Mouse (Mus musculus): ENCODE results near the gene Elane. TPM values are rescaled to one million over a fixed set of nuclear protein-coding genes. Genes with fewer than 3 reads are reported as not detected.

Elane gene
- polyA plus RNA-seq, 1 experiment from 2014 or later, result 0.47 TPM

GRCm38 (mm10) chr10:79930826-79931186 is 44.8 kb downstream of the Elane start:
- WGBS, result 51% methylated on average over 16 of the region's 16 CpGs
- H3K4me1 ChIP-seq (replicated peaks; ENCODE audit: control insufficient read depth, insufficient read depth, low read length), result peaks cover 32% of the 10 kb centered on the region
- H3K9me3 ChIP-seq (ENCODE audit: control insufficient read depth, low read length), result no peaks in the 10 kb centered on the region
- H3K4me3 ChIP-seq (replicated peaks; ENCODE audit: low read length), result 0 out of 2 replicates have a peak overlapping the region, but pooled peaks have one; percentile 3
- no peak for DNase-seq (ENCODE audit: low spot score)
- H3K27ac ChIP-seq, result no peak overlapping the region
- H3K4me2 ChIP-seq (replicated peaks), result no peak overlapping the region
- peaks cover 23% of the 10 kb centered on the region for H3K36me3 ChIP-seq (replicated peaks; ENCODE audit: control insufficient read depth, insufficient read depth)
- peak overlapping the region; percentile 13; the same call in 1 of the 2 replicates for H3K9ac ChIP-seq
- no peaks in the 10 kb centered on the region for H3K27me3 ChIP-seq (ENCODE audit: control insufficient read depth, insufficient read depth, low read length)
- no peak for ATAC-seq (ENCODE audit: low FRiP score)

GRCm38 (mm10) chr10:79931797-79932196 is 45.8 kb downstream of the Elane start:
- Histone ChIP-seq H3K4me2 (replicated peaks) (no peak overlapping the region), H3K27ac (no peak overlapping the region), H3K4me3 (replicated peaks; ENCODE audit: low read length) (no peak overlapping the region), H3K36me3 (replicated peaks; ENCODE audit: control insufficient read depth, insufficient read depth) (peaks cover 23% of the 10 kb centered on the region), H3K4me1 (replicated peaks; ENCODE audit: control insufficient read depth, insufficient read depth, low read length) (peaks cover 35% of the 10 kb centered on the region), H3K9me3 (ENCODE audit: control insufficient read depth, low read length) (no peaks in the 10 kb centered on the region), H3K9ac (no peak overlapping the region), H3K27me3 (ENCODE audit: control insufficient read depth, insufficient read depth, low read length) (no peaks in the 10 kb centered on the region)
- 81% methylated on average over 9 of the region's 9 CpGs for WGBS
- DNase-seq (ENCODE audit: low spot score) (no peak), ATAC-seq (ENCODE audit: low FRiP score) (no peak)

- no peak overlapping the region for H3K4me3 ChIP-seq (replicated peaks; ENCODE audit: low read length)
- H3K4me1 ChIP-seq (replicated peaks; ENCODE audit: control insufficient read depth, insufficient read depth, low read length), result peaks cover 38% of the 10 kb centered on the region
- 21% methylated on average over 8 of the region's 8 CpGs for WGBS
- H3K36me3 ChIP-seq (replicated peaks; ENCODE audit: control insufficient read depth, insufficient read depth), result peaks cover 24% of the 10 kb centered on the region
- no peaks in the 10 kb centered on the region for H3K27me3 ChIP-seq (ENCODE audit: control insufficient read depth, insufficient read depth, low read length)
- DNase-seq (ENCODE audit: low spot score) (no peak), ATAC-seq (ENCODE audit: low FRiP score) (no peak)
- no peaks in the 10 kb centered on the region for H3K9me3 ChIP-seq (ENCODE audit: control insufficient read depth, low read length)
- H3K9ac ChIP-seq, result no peak overlapping the region
- no peak overlapping the region for H3K4me2 ChIP-seq (replicated peaks)
- peak overlapping the region; percentile 49; the same call in 1 of the 2 replicates for H3K27ac ChIP-seq
Measured at GRCm38 (mm10) chr10:79932736-79933135, 46.7 kb downstream of the Elane start.

GRCm38 (mm10) chr10:79933145-79933679 is 47.2 kb downstream of the Elane start:
- Histone ChIP-seq H3K4me3 (replicated peaks; ENCODE audit: low read length) (no peak overlapping the region), H3K9ac (no peak overlapping the region), H3K4me2 (replicated peaks) (no peak overlapping the region), H3K36me3 (replicated peaks; ENCODE audit: control insufficient read depth, insufficient read depth) (peaks cover 27% of the 10 kb centered on the region), H3K9me3 (ENCODE audit: control insufficient read depth, low read length) (no peaks in the 10 kb centered on the region), H3K27ac (0 out of 2 replicates have a peak overlapping the region, but pooled peaks have one; percentile 49), H3K27me3 (ENCODE audit: control insufficient read depth, insufficient read depth, low read length) (no peaks in the 10 kb centered on the region), H3K4me1 (replicated peaks; ENCODE audit: control insufficient read depth, insufficient read depth, low read length) (peaks cover 38% of the 10 kb centered on the region)
- WGBS, result 62% methylated on average over 9 of the region's 9 CpGs
- ATAC-seq (ENCODE audit: low FRiP score) (no peak), DNase-seq (ENCODE audit: low spot score) (no peak)

GRCm38 (mm10) chr10:79933861-79934260 is 47.8 kb downstream of the Elane start:
- H3K9me3 ChIP-seq (ENCODE audit: control insufficient read depth, low read length), result no peaks in the 10 kb centered on the region
- H3K9ac ChIP-seq, result no peak overlapping the region
- H3K27ac ChIP-seq, result peak overlapping the region; percentile 49; the same call in 1 of the 2 replicates
- ATAC-seq (ENCODE audit: low FRiP score) (no peak), DNase-seq (ENCODE audit: low spot score) (no peak)
- H3K36me3 ChIP-seq (replicated peaks; ENCODE audit: control insufficient read depth, insufficient read depth), result peaks cover 27% of the 10 kb centered on the region
- H3K4me2 ChIP-seq (replicated peaks), result no peak overlapping the region
- WGBS, result 24% methylated on average over 6 of the region's 6 CpGs
- H3K4me3 ChIP-seq (replicated peaks; ENCODE audit: low read length), result no peak overlapping the region
- no peaks in the 10 kb centered on the region for H3K27me3 ChIP-seq (ENCODE audit: control insufficient read depth, insufficient read depth, low read length)
- peaks cover 36% of the 10 kb centered on the region for H3K4me1 ChIP-seq (replicated peaks; ENCODE audit: control insufficient read depth, insufficient read depth, low read length)

- Histone ChIP-seq H3K4me3 (replicated peaks; ENCODE audit: low read length) (no peak overlapping the region), H3K9ac (0 out of 2 replicates have a peak overlapping the region, but pooled peaks have one; percentile 20), H3K4me2 (replicated peaks) (no peak overlapping the region), H3K27ac (peak overlapping the region; percentile 49; the same call in 1 of the 2 replicates), H3K4me1 (replicated peaks; ENCODE audit: control insufficient read depth, insufficient read depth, low read length) (peaks cover 32% of the 10 kb centered on the region), H3K27me3 (ENCODE audit: control insufficient read depth, insufficient read depth, low read length) (no peaks in the 10 kb centered on the region), H3K9me3 (ENCODE audit: control insufficient read depth, low read length) (no peaks in the 10 kb centered on the region), H3K36me3 (replicated peaks; ENCODE audit: control insufficient read depth, insufficient read depth) (peaks cover 27% of the 10 kb centered on the region)
- peak; percentile 57 for ATAC-seq (ENCODE audit: low FRiP score)
- WGBS, result 50% methylated on average over 13 of the region's 13 CpGs
- peak; percentile 68 for DNase-seq (ENCODE audit: low spot score)
Measured at GRCm38 (mm10) chr10:79934272-79934721, 48.2 kb downstream of the Elane start.

GRCm38 (mm10) chr10:79934794-79935569 is 48.9 kb downstream of the Elane start:
- Histone ChIP-seq H3K4me1 (replicated peaks; ENCODE audit: control insufficient read depth, insufficient read depth, low read length) (peaks cover 27% of the 10 kb centered on the region), H3K9me3 (ENCODE audit: control insufficient read depth, low read length) (no peaks in the 10 kb centered on the region)
- WGBS, result 87% methylated on average over 16 of the region's 16 CpGs

GRCm38 (mm10) chr10:79936284-79936910 is 50.4 kb downstream of the Elane start:
- no peak for DNase-seq (ENCODE audit: low spot score)
- H3K27ac ChIP-seq, result no peak overlapping the region
- no peak overlapping the region for H3K4me2 ChIP-seq (replicated peaks)
- peaks cover 21% of the 10 kb centered on the region for H3K4me1 ChIP-seq (replicated peaks; ENCODE audit: control insufficient read depth, insufficient read depth, low read length)
- ATAC-seq (ENCODE audit: low FRiP score), result no peak
- no peak overlapping the region for H3K9ac ChIP-seq
- H3K27me3 ChIP-seq (ENCODE audit: control insufficient read depth, insufficient read depth, low read length), result no peaks in the 10 kb centered on the region
- 71% methylated on average over 10 of the region's 10 CpGs for WGBS
- H3K36me3 ChIP-seq (replicated peaks; ENCODE audit: control insufficient read depth, insufficient read depth), result peaks cover 23% of the 10 kb centered on the region
- H3K9me3 ChIP-seq (ENCODE audit: control insufficient read depth, low read length), result no peaks in the 10 kb centered on the region
- H3K4me3 ChIP-seq (replicated peaks; ENCODE audit: low read length), result no peak overlapping the region

More at GRCm38 (mm10) chr10:79934794-79935569, 48.9 kb downstream of the Elane start:
- H3K27ac ChIP-seq, result no peak overlapping the region
- DNase-seq (ENCODE audit: low spot score), result no peak
- H3K9ac ChIP-seq, result no peak overlapping the region
- no peak overlapping the region for H3K4me3 ChIP-seq (replicated peaks; ENCODE audit: low read length)
- ATAC-seq (ENCODE audit: low FRiP score), result no peak
- H3K27me3 ChIP-seq (ENCODE audit: control insufficient read depth, insufficient read depth, low read length), result no peaks in the 10 kb centered on the region
- peaks cover 27% of the 10 kb centered on the region for H3K36me3 ChIP-seq (replicated peaks; ENCODE audit: control insufficient read depth, insufficient read depth)
- no peak overlapping the region for H3K4me2 ChIP-seq (replicated peaks)

GRCm38 (mm10) chr10:79936911-79937441 is 50.9 kb downstream of the Elane start:
- DNase-seq (ENCODE audit: low spot score) (no peak), ATAC-seq (ENCODE audit: low FRiP score) (no peak)
- peaks cover 17% of the 10 kb centered on the region for H3K36me3 ChIP-seq (replicated peaks; ENCODE audit: control insufficient read depth, insufficient read depth)
- H3K27me3 ChIP-seq (ENCODE audit: control insufficient read depth, insufficient read depth, low read length), result no peaks in the 10 kb centered on the region
- H3K4me3 ChIP-seq (replicated peaks; ENCODE audit: low read length), result no peak overlapping the region
- H3K27ac ChIP-seq, result no peak overlapping the region
- no peaks in the 10 kb centered on the region for H3K9me3 ChIP-seq (ENCODE audit: control insufficient read depth, low read length)
- H3K4me1 ChIP-seq (replicated peaks; ENCODE audit: control insufficient read depth, insufficient read depth, low read length), result peaks cover 21% of the 10 kb centered on the region
- WGBS, result 48% methylated on average over 27 of the region's 27 CpGs
- no peak overlapping the region; the same call in 1 of the 2 replicates for H3K4me2 ChIP-seq (replicated peaks)
- no peak overlapping the region for H3K9ac ChIP-seq
